Mouse (Mus musculus) cortical plate, adult 2 months (tissue): ENCODE results near the gene Cdh4.

Experiments
- CTCF ChIP-seq: fragments of 200-500 bp; IDR thresholded peaks from 2 replicates; pipeline ENCODE4 v1.5.1; 2011; ENCODE audit warnings: mild to moderate bottlenecking, control low read depth, low read length; ENCODE audit not compliant: insufficient read depth; ENCODE audit errors: extremely low read depth
- POLR2A ChIP-seq: fragments of 200-500 bp; IDR thresholded peaks from 2 replicates; pipeline ENCODE4 v1.6.1; 2011; ENCODE audit warnings: mild to moderate bottlenecking, low read length, control low read depth; ENCODE audit not compliant: insufficient read depth; ENCODE audit errors: extremely low read depth

DNA sequence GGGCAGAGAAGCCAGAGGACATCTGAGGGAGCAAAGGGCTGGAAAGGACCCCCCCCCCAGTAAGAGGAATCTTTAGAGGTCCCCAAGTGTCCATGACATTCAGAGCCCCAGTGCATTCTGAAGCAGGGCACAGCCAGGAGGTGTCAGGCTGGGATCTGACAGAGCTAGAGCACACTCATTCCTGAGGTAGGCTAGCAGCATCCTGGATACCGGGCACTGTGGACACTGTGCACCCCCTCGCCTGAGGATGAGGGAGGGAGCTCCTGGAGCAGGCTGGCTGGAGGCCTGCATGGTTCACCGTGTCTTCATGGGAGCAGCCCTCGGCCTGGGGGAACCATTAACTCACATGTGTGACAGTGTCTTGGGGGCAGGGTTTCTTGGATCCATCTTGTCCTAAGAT lies 287.6 kb downstream of the Cdh4 start:
- TF ChIP-seq CTCF (no peak), POLR2A (no peak)
